8 mouse cellular contexts compared by ENCODE assay signal in genomic region chr8:83653662-83654017, GRCm38 (mm10). TPM values are rescaled to one million over a fixed set of nuclear protein-coding genes. Genes with fewer than 3 reads are reported as not detected.
DNase-seq lines count a peak whose midpoint lies in the region; ATAC-seq lines count a peak whose summit lies in the region.

No protein-coding gene starts in this region.

- H3K4me1 ChIP-seq in lung, embryonic 16.5 days (replicated peaks; ENCODE audit: control insufficient read depth, insufficient read depth, low read length): peaks cover 20% of the 10 kb centered on the region
- H3K4me1 ChIP-seq in embryonic facial prominence, embryonic 15.5 days: peaks cover 26% of the 10 kb centered on the region
- peaks cover 13% of the 10 kb centered on the region for H3K4me1 ChIP-seq in intestine, embryonic 16.5 days (ENCODE audit: control insufficient read depth, insufficient read depth, low read length)
- H3K4me1 ChIP-seq in neural tube, embryonic 13.5 days (replicated peaks): peaks cover 32% of the 10 kb centered on the region

- DNase-seq in lung, postnatal 36 days: no peak
- DNase-seq in lung, adult 18-20 months: no peak
- DNase-seq in layer of hippocampus, adult 18-20 months (ENCODE audit: low spot score in 2 of 2): no peak

- H3K36me3 ChIP-seq in lung, embryonic 16.5 days (ENCODE audit: control insufficient read depth, insufficient read depth, low read length): 0 out of 2 replicates have a peak, but pooled peaks cover 5% of the 10 kb centered on the region
- peaks cover 6% of the 10 kb centered on the region; the same call in 1 of the 2 replicates for H3K36me3 ChIP-seq in embryonic facial prominence, embryonic 15.5 days
- no peaks in the 10 kb centered on the region for H3K36me3 ChIP-seq in intestine, embryonic 16.5 days (ENCODE audit: control insufficient read depth, insufficient read depth, low read length)
- no peaks in the 10 kb centered on the region for H3K36me3 ChIP-seq in neural tube, embryonic 13.5 days

- peak overlapping the region; percentile 90 for H3K4me2 ChIP-seq in lung, embryonic 16.5 days (ENCODE audit: low read depth, low read length)
- peak overlapping the region; percentile 83 for H3K4me2 ChIP-seq in embryonic facial prominence, embryonic 15.5 days (replicated peaks)
- H3K4me2 ChIP-seq in intestine, embryonic 16.5 days (ENCODE audit: low read depth, low read length): peak overlapping the region; percentile 91
- peak overlapping the region; percentile 70 for H3K4me2 ChIP-seq in neural tube, embryonic 13.5 days

- WGBS in lung, embryonic 16.5 days: 21% methylated on average over 10 of the region's 10 CpGs
- 33% methylated on average over 10 of the region's 10 CpGs for WGBS in embryonic facial prominence, embryonic 15.5 days
- 29% methylated on average over 10 of the region's 10 CpGs for WGBS in intestine, embryonic 16.5 days
- WGBS in neural tube, embryonic 13.5 days: 44% methylated on average over 10 of the region's 10 CpGs

- H3K27me3 ChIP-seq in lung, embryonic 16.5 days (ENCODE audit: control insufficient read depth, insufficient read depth, low read depth, low read length): no peaks in the 10 kb centered on the region
- H3K27me3 ChIP-seq in embryonic facial prominence, embryonic 15.5 days: no peaks in the 10 kb centered on the region
- no peaks in the 10 kb centered on the region for H3K27me3 ChIP-seq in intestine, embryonic 16.5 days (replicated peaks; ENCODE audit: control insufficient read depth, insufficient read depth, low read length)
- H3K27me3 ChIP-seq in neural tube, embryonic 13.5 days: no peaks in the 10 kb centered on the region

- H3K27ac ChIP-seq in lung, embryonic 16.5 days (ENCODE audit: low read length): peak overlapping the region; percentile 77
- peak overlapping the region; percentile 84 for H3K27ac ChIP-seq in embryonic facial prominence, embryonic 15.5 days (replicated peaks)
- peak overlapping the region; percentile 80 for H3K27ac ChIP-seq in intestine, embryonic 16.5 days (ENCODE audit: low read length)
- no peak overlapping the region for H3K27ac ChIP-seq in neural tube, embryonic 13.5 days (replicated peaks)

- peak overlapping the region; percentile 81 for H3K4me3 ChIP-seq in lung, embryonic 16.5 days (ENCODE audit: low read length)
- H3K4me3 ChIP-seq in embryonic facial prominence, embryonic 15.5 days (replicated peaks): peak overlapping the region; percentile 83
- H3K4me3 ChIP-seq in intestine, embryonic 16.5 days (ENCODE audit: low read length): peak overlapping the region; percentile 76
- H3K4me3 ChIP-seq in neural tube, embryonic 13.5 days: peak overlapping the region; percentile 84

- H3K9ac ChIP-seq in lung, embryonic 16.5 days (ENCODE audit: low read length): peak overlapping the region; percentile 93
- peak overlapping the region; percentile 72 for H3K9ac ChIP-seq in embryonic facial prominence, embryonic 15.5 days
- H3K9ac ChIP-seq in intestine, embryonic 16.5 days (ENCODE audit: low read depth, low read length): peak overlapping the region; percentile 85
- H3K9ac ChIP-seq in neural tube, embryonic 13.5 days: peak overlapping the region; percentile 91

- H3K9me3 ChIP-seq in lung, embryonic 16.5 days (ENCODE audit: control insufficient read depth, low read length): no peaks in the 10 kb centered on the region
- no peaks in the 10 kb centered on the region for H3K9me3 ChIP-seq in embryonic facial prominence, embryonic 15.5 days (replicated peaks)
- no peaks in the 10 kb centered on the region for H3K9me3 ChIP-seq in intestine, embryonic 16.5 days (ENCODE audit: control insufficient read depth, low read length)
- H3K9me3 ChIP-seq in neural tube, embryonic 13.5 days: no peaks in the 10 kb centered on the region

- ATAC-seq in lung, embryonic 16.5 days (ENCODE audit: low read depth): no peak
- no peak for ATAC-seq in embryonic facial prominence, embryonic 15.5 days (ENCODE audit: insufficient number of reproducible peaks, low FRiP score, low TSS enrichment, low read depth)
- ATAC-seq in intestine, embryonic 16.5 days: no peak
- no peak for ATAC-seq in neural tube, embryonic 13.5 days (ENCODE audit: low read depth)
- no peak for ATAC-seq in megakaryocyte progenitor cell, adult 5-6 weeks (replicated peaks; ENCODE audit: poor library complexity)

RNA-seq across cellular contexts. Expression of gene Gipc1, which starts 1.2 kb away (rescaled TPM):
- polyA plus RNA-seq in lung, embryonic 16.5 days (2015; fragmentation: Nextera tagmentation; extraction: Ambion mirVana): 178 and 190 TPM in 2 replicates
- polyA plus RNA-seq in embryonic facial prominence, embryonic 15.5 days (2015; fragmentation: Nextera tagmentation; extraction: Ambion mirVana): 180 and 192 TPM in 2 replicates
- 153 and 171 TPM in 2 replicates for polyA plus RNA-seq in intestine, embryonic 16.5 days (2015; fragmentation: Nextera tagmentation; extraction: Ambion mirVana)
- 149 and 151 TPM in 2 replicates for polyA plus RNA-seq in neural tube, embryonic 13.5 days (2015; fragmentation: Nextera tagmentation; extraction: Ambion mirVana)
- total RNA-seq in megakaryocyte progenitor cell, adult 5-6 weeks (2015): 14.7 and 19.0 TPM in 2 replicates
- 14.3 and 17.8 TPM in 2 replicates for total RNA-seq in megakaryocyte progenitor cell, adult 5-6 weeks (2017)
- 10 to 100 TPM; 52.1 to 59.2 TPM for total RNA-seq in layer of hippocampus, adult 18-20 months (2021)

RNA-seq across cellular contexts. Expression of gene Ptger1, which starts 12.8 kb away (rescaled TPM):
- polyA plus RNA-seq in lung, embryonic 16.5 days (2015; fragmentation: Nextera tagmentation; extraction: Ambion mirVana): 1.4 TPM in 2 replicates
- 1.2 and 1.4 TPM in 2 replicates for polyA plus RNA-seq in embryonic facial prominence, embryonic 15.5 days (2015; fragmentation: Nextera tagmentation; extraction: Ambion mirVana)
- polyA plus RNA-seq in intestine, embryonic 16.5 days (2015; fragmentation: Nextera tagmentation; extraction: Ambion mirVana): 1.2 and 1.5 TPM in 2 replicates
- 0.46 and 0.50 TPM in 2 replicates for polyA plus RNA-seq in neural tube, embryonic 13.5 days (2015; fragmentation: Nextera tagmentation; extraction: Ambion mirVana)
- 0.10 TPM in 1 of 2 replicates, not detected in the other for total RNA-seq in megakaryocyte progenitor cell, adult 5-6 weeks (2015)
- 0.87 and 1.6 TPM in 2 replicates for total RNA-seq in megakaryocyte progenitor cell, adult 5-6 weeks (2017)
- total RNA-seq in layer of hippocampus, adult 18-20 months (2021): under 1 TPM; 0.57 to 0.79 TPM

RNA-seq across cellular contexts. Expression of gene Pkn1, which starts 45.3 kb away (rescaled TPM):
- 27.2 and 31.8 TPM in 2 replicates for polyA plus RNA-seq in lung, embryonic 16.5 days (2015; fragmentation: Nextera tagmentation; extraction: Ambion mirVana)
- polyA plus RNA-seq in embryonic facial prominence, embryonic 15.5 days (2015; fragmentation: Nextera tagmentation; extraction: Ambion mirVana): 23.7 and 25.8 TPM in 2 replicates
- polyA plus RNA-seq in intestine, embryonic 16.5 days (2015; fragmentation: Nextera tagmentation; extraction: Ambion mirVana): 19.9 and 29.6 TPM in 2 replicates
- polyA plus RNA-seq in neural tube, embryonic 13.5 days (2015; fragmentation: Nextera tagmentation; extraction: Ambion mirVana): 21.3 and 25.5 TPM in 2 replicates
- 31.5 and 31.6 TPM in 2 replicates for total RNA-seq in megakaryocyte progenitor cell, adult 5-6 weeks (2015)
- 62.5 and 78.8 TPM in 2 replicates for total RNA-seq in megakaryocyte progenitor cell, adult 5-6 weeks (2017)
- 10 to 100 TPM; 43.5 to 46.1 TPM for total RNA-seq in layer of hippocampus, adult 18-20 months (2021)

RNA-seq across cellular contexts. Expression of gene Dnajb1, which starts 45.6 kb away (rescaled TPM):
- polyA plus RNA-seq in lung, embryonic 16.5 days (2015; fragmentation: Nextera tagmentation; extraction: Ambion mirVana): 65.0 and 65.2 TPM in 2 replicates
- 75.2 and 76.6 TPM in 2 replicates for polyA plus RNA-seq in embryonic facial prominence, embryonic 15.5 days (2015; fragmentation: Nextera tagmentation; extraction: Ambion mirVana)
- polyA plus RNA-seq in intestine, embryonic 16.5 days (2015; fragmentation: Nextera tagmentation; extraction: Ambion mirVana): 46.7 and 52.0 TPM in 2 replicates
- 54.3 and 54.4 TPM in 2 replicates for polyA plus RNA-seq in neural tube, embryonic 13.5 days (2015; fragmentation: Nextera tagmentation; extraction: Ambion mirVana)
- total RNA-seq in megakaryocyte progenitor cell, adult 5-6 weeks (2015): 45.5 and 47.6 TPM in 2 replicates
- 26.2 and 28.0 TPM in 2 replicates for total RNA-seq in megakaryocyte progenitor cell, adult 5-6 weeks (2017)
- total RNA-seq in layer of hippocampus, adult 18-20 months (2021): 10 to 100 TPM; 53.6 to 58.1 TPM

RNA-seq across cellular contexts. Expression of gene Tecr, which starts 45.9 kb away (rescaled TPM):
- polyA plus RNA-seq in lung, embryonic 16.5 days (2015; fragmentation: Nextera tagmentation; extraction: Ambion mirVana): 491 and 509 TPM in 2 replicates
- polyA plus RNA-seq in embryonic facial prominence, embryonic 15.5 days (2015; fragmentation: Nextera tagmentation; extraction: Ambion mirVana): 540 and 549 TPM in 2 replicates
- 660 and 691 TPM in 2 replicates for polyA plus RNA-seq in intestine, embryonic 16.5 days (2015; fragmentation: Nextera tagmentation; extraction: Ambion mirVana)
- polyA plus RNA-seq in neural tube, embryonic 13.5 days (2015; fragmentation: Nextera tagmentation; extraction: Ambion mirVana): 1,063 and 1,130 TPM in 2 replicates
- total RNA-seq in megakaryocyte progenitor cell, adult 5-6 weeks (2015): 363 and 424 TPM in 2 replicates
- total RNA-seq in megakaryocyte progenitor cell, adult 5-6 weeks (2017): 324 and 345 TPM in 2 replicates
- 100 to 1,000 TPM; 550 to 556 TPM for total RNA-seq in layer of hippocampus, adult 18-20 months (2021)
